Mouse (Mus musculus): ENCODE results near the gene Cdh19. TPM values are rescaled to one million over a fixed set of nuclear protein-coding genes. Genes with fewer than 3 reads are reported as not detected.

Cdh19 gene
- polyA plus RNA-seq (2015; fragmentation: Nextera tagmentation; extraction: Ambion mirVana), result 1.3 and 1.7 TPM in 2 replicates

DNA sequence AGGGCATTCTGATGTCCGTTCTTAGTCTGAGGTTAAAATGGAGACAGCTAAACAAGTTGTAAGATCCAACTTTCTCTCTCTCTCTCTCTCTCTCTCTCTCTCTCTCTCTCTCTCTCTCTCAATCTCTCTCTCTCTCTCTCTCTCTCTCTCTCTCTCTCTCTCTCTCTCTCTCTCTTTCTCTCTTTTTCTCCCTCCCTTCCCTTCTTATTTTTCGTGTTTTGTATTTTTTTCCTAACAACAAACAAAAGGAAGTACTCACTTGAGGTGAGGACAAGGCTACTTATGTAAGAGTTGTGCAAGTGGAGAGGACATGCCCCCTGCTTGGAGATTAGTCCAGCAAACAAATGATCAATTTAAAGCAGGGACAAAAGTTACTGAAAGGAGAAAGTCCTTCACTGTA, at the start of gene Cdh19:
TSS of gene Cdh19 (minus strand) at position 101 of the 400 bp plus-strand sequence.
- 44% methylated on average over 2 of the region's 2 CpGs for WGBS
- H3K4me3 ChIP-seq (replicated peaks), result no peak within 1 kb of the TSS

DNA sequence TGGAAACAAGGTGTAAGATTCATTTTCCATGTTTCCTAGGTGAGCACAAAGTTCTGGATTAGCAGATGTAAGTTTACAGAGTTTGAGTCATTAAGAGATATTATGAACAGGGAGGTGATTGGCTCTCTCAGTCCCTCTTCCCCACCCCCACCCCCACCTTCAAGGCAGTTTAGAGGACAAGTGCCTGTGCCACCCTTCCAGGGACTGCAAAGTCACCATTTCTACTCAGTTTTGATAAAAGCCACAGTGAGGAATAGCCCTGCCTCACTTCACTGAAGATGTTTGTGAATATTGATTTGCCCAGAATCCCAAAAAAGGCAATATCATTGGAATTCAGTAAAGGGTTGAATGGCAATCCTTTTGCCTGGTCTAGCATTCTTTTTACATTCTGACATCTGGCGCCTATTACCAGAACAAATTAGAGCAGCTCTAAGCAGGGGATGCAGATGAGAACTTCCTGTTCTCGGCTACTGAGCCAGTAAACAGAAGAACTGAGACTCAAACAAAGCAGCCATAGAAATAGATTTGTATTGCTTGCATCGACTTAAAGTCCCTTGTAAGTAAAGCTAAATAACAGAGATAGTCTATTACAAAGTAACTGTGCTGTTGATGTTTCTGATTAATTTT, 43.2 kb upstream of the Cdh19 start:
- no peak overlapping the region for H3K4me3 ChIP-seq (replicated peaks)
- ATAC-seq (ENCODE audit: insufficient read depth, low FRiP score, low read depth), result no peak
- no peaks in the 10 kb centered on the region for H3K9me3 ChIP-seq
- no peaks in the 10 kb centered on the region for H3K27me3 ChIP-seq (replicated peaks)
- no peak overlapping the region for H3K27ac ChIP-seq
- H3K36me3 ChIP-seq, result no peaks in the 10 kb centered on the region
- WGBS, result 45% methylated on average over 3 of the region's 3 CpGs
- no peaks in the 10 kb centered on the region for H3K4me1 ChIP-seq
- no peak overlapping the region for H3K9ac ChIP-seq
- H3K4me2 ChIP-seq, result no peak overlapping the region

More for the DNA sequence above, at the start of gene Cdh19:
- Histone ChIP-seq H3K4me2 (no peak within 1 kb of the TSS), H3K36me3 (no peaks in the 10 kb centered on the region), H3K9ac (no peak within 1 kb of the TSS), H3K9me3 (no peaks in the 10 kb centered on the region), H3K27me3 (replicated peaks) (no peaks in the 10 kb centered on the region), H3K27ac (no peak within 1 kb of the TSS), H3K4me1 (no peaks in the 10 kb centered on the region)
- ATAC-seq (ENCODE audit: insufficient read depth, low FRiP score, low read depth), result no peak

DNA sequence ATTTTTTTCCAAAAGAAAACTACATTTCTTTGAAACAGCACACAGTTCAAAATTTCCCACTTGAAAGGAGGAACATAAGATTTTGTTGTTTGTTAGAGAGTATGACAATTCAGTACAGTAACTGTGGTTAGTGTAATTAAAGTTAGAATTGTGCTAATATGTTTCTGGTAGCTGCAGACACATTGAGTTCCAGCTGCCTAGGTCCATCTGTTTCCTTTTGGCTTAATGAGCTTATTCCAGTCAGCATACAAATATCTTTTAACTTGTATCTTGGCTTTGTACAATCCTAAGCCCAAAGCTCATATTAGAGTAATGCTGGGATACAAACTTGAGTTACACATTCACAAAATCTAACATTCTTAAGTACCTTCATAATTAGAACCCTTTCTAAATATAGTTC, 40.3 kb upstream of the Cdh19 start:
- no peak for ATAC-seq (ENCODE audit: insufficient read depth, low FRiP score, low read depth)
- Histone ChIP-seq H3K27ac (no peak overlapping the region), H3K9me3 (no peaks in the 10 kb centered on the region), H3K36me3 (no peaks in the 10 kb centered on the region), H3K9ac (no peak overlapping the region), H3K27me3 (replicated peaks) (no peaks in the 10 kb centered on the region), H3K4me3 (replicated peaks) (no peak overlapping the region), H3K4me2 (no peak overlapping the region), H3K4me1 (no peaks in the 10 kb centered on the region)

DNA sequence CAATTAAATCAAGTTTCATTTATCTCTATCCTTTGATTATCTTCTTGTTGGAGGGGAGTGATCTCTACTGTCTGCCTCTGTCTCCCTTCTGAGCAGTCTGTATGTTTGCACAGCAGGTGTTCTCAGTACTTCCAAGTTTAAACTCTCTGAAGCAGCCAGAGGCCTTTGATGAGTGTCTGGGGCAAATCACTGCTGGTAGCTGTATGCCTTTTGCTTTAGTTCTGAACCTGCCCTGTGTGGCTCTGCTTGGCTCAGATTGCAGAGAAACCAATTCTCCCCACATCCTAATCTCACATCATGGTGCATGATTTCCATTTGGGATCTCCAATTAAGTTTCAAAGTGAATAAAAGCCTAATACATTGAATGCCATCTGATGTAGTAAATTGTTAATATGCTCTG, 12.4 kb upstream of the Cdh19 start:
- no peaks in the 10 kb centered on the region for H3K4me1 ChIP-seq

DNA sequence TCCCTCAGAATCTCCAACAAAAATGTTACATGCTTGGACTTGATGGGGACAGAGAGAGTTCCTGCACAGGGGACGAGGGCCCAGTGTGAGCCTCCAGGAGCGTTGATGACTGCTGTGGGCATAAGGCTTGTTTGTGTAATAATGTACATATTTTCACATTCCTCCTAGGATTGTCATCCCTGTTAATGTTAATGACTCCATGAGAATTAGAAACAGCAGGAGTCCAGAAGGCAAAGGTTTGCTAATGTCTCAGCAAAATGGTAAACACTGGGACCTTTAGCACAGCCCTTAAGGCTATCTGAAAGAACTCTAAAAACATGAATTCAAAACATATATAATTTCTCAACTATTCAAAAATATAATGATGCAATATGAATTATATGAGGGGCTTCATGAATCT, 8.2 kb downstream of the Cdh19 start:
- Histone ChIP-seq H3K9ac (no peak overlapping the region), H3K4me1 (no peaks in the 10 kb centered on the region), H3K36me3 (no peaks in the 10 kb centered on the region), H3K27ac (no peak overlapping the region), H3K4me3 (replicated peaks) (no peak overlapping the region), H3K4me2 (no peak overlapping the region), H3K9me3 (no peaks in the 10 kb centered on the region), H3K27me3 (replicated peaks) (no peaks in the 10 kb centered on the region)
- no peak for ATAC-seq (ENCODE audit: insufficient read depth, low FRiP score, low read depth)
- WGBS, result 75% methylated on average over 2 of the region's 2 CpGs

More for the DNA sequence above, 12.4 kb upstream of the Cdh19 start:
- no peak overlapping the region for H3K4me3 ChIP-seq (replicated peaks)
- no peak overlapping the region for H3K27ac ChIP-seq
- H3K36me3 ChIP-seq, result no peaks in the 10 kb centered on the region
- no peak overlapping the region for H3K4me2 ChIP-seq
- ATAC-seq (ENCODE audit: insufficient read depth, low FRiP score, low read depth), result no peak
- H3K9ac ChIP-seq, result no peak overlapping the region
- H3K9me3 ChIP-seq, result no peaks in the 10 kb centered on the region
- H3K27me3 ChIP-seq (replicated peaks), result no peaks in the 10 kb centered on the region

DNA sequence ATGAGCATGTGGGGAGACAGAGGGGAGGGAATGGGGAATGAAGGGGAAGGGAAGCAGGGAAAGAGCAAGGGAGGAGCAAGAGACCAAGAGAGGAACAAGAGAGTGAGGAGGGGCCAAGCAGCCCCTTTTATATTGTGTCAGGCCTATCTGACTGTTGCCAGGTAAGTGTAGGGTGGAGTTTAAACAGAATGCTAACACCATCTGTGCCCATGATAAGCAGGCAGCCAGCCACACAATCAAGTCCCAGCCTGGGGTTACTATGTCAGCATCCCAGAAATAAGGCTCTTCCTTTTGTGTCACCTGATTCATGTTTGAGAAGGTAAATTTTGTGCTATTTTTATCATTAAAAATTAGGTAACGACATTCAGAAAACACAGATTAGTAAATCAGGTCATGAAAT, 67.6 kb downstream of the Cdh19 start:
- 79% methylated on average over 1 of the region's 1 CpGs for WGBS
- ATAC-seq (ENCODE audit: insufficient read depth, low FRiP score, low read depth), result no peak

DNA sequence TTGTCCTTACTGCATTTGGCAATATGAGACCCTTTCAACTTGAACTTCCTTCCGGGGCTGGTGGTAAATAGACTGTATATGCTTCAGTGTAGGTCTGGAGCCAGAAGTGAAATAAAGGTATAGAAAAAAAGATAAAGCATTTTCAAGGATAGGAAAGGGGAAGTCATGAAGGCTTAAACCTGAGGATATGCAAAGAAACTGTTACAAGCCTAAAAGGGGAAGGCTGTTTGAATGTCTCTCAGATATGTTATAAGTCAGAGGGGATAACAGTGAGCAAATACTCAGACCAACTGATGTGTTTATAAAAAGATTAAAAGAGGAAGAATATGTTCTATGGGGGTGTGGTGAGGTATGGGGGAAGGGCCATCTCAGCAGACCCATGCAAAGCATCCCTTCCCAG, 68.2 kb downstream of the Cdh19 start:
- Histone ChIP-seq H3K27me3 (replicated peaks) (no peaks in the 10 kb centered on the region), H3K4me1 (no peaks in the 10 kb centered on the region), H3K4me3 (replicated peaks) (no peak overlapping the region), H3K9me3 (no peaks in the 10 kb centered on the region), H3K27ac (no peak overlapping the region), H3K36me3 (no peaks in the 10 kb centered on the region), H3K4me2 (no peak overlapping the region), H3K9ac (no peak overlapping the region)
- WGBS, result 56% methylated on average over 1 of the region's 1 CpGs
- no peak for ATAC-seq (ENCODE audit: insufficient read depth, low FRiP score, low read depth)

More for the DNA sequence above, 67.6 kb downstream of the Cdh19 start:
- H3K27ac ChIP-seq, result no peak overlapping the region
- H3K9me3 ChIP-seq, result no peaks in the 10 kb centered on the region
- H3K27me3 ChIP-seq (replicated peaks), result no peaks in the 10 kb centered on the region
- no peaks in the 10 kb centered on the region for H3K36me3 ChIP-seq
- no peaks in the 10 kb centered on the region for H3K4me1 ChIP-seq
- no peak overlapping the region for H3K9ac ChIP-seq
- H3K4me3 ChIP-seq (replicated peaks), result no peak overlapping the region
- H3K4me2 ChIP-seq, result no peak overlapping the region

DNA sequence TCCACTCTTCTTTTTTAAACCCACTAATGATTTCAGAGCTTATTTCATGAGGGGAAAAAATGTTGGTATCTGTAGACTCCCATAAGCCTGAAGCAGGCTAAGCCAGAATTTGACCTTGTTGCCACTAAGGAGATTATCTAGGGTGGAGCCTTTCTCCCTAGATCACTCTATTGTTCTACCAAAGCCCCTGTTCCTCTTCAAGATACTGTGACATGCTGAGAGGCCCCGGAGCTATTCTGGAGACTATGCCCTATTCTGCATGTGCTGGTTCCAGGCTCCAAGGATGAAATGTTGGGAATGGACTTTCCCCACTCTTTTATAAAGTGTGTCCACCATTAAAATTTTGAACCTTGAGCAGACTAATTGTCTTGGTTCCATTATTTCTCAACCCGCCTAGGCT, 73.1 kb downstream of the Cdh19 start:
- Histone ChIP-seq H3K4me3 (replicated peaks) (no peak overlapping the region), H3K27me3 (replicated peaks) (no peaks in the 10 kb centered on the region), H3K4me2 (no peak overlapping the region), H3K4me1 (no peaks in the 10 kb centered on the region), H3K9me3 (no peaks in the 10 kb centered on the region), H3K27ac (no peak overlapping the region), H3K9ac (no peak overlapping the region), H3K36me3 (no peaks in the 10 kb centered on the region)
- WGBS, result 79% methylated on average over 2 of the region's 2 CpGs
- ATAC-seq (ENCODE audit: insufficient read depth, low FRiP score, low read depth), result no peak

Measured in stomach, embryonic 15.5 days (tissue).